Mouse (Mus musculus) forebrain, embryonic 15.5 days (tissue): Measurements from ENCODE around the gene Fbxo34. TPM values are rescaled to one million over a fixed set of nuclear protein-coding genes. Genes with fewer than 3 reads are reported as not detected.
"Not testable (repeated sequence)": the region's sequence is repeated elsewhere in the genome, so short reads cannot be mapped to it uniquely, and the experiment has no call there.

Source experiments
- ATAC-seq: fragments of 200-750 bp; cut with Nextera tagmentation; replicated peaks from 2 replicates; pipeline ENCODE4 v1.8.0; 2017; ENCODE audit warnings: mild to moderate bottlenecking, moderate TSS enrichment, moderate library complexity
- H3K27ac ChIP-seq: fragments of 300-500 bp; sonication (generic); replicated peaks from 2 replicates; pipeline ENCODE4 v1.5.1; 2015; ENCODE audit warnings: mild to moderate bottlenecking, inconsistent platforms
- H3K27me3 ChIP-seq: fragments of 300-500 bp; sonication (generic); 2 replicates; pipeline ENCODE4 v1.6.1; 2015; ENCODE audit warnings: inconsistent platforms
- H3K36me3 ChIP-seq: fragments of 300-500 bp; sonication (generic); 2 replicates; pipeline ENCODE4 v1.6.1; 2015; ENCODE audit warnings: mild to moderate bottlenecking, inconsistent platforms
- H3K4me1 ChIP-seq: fragments of 300-500 bp; sonication (generic); 2 replicates; pipeline ENCODE4 v1.6.1; 2015; ENCODE audit warnings: inconsistent platforms
- H3K4me2 ChIP-seq: fragments of 300-500 bp; sonication (generic); replicated peaks from 2 replicates; pipeline ENCODE4 v1.6.1; 2015; ENCODE audit warnings: mild to moderate bottlenecking, inconsistent platforms
- H3K4me3 ChIP-seq: fragments of 300-500 bp; sonication (generic); 2 replicates; pipeline ENCODE4 v1.5.1; 2015; ENCODE audit warnings: mild to moderate bottlenecking, inconsistent platforms
- H3K9ac ChIP-seq: fragments of 300-500 bp; sonication (generic); replicated peaks from 2 replicates; pipeline ENCODE4 v1.6.1; 2015; ENCODE audit warnings: mild to moderate bottlenecking, inconsistent platforms
- H3K9me3 ChIP-seq: fragments of 300-500 bp; sonication (generic); 2 replicates; pipeline ENCODE4 v1.6.1; 2016; ENCODE audit warnings: inconsistent platforms
- WGBS: fragments of 180-500 bp; shearing (Covaris S2); methylation state at CpG from one replicate; pipeline ENCODE4 v1.1.7; 2015; ENCODE audit warnings: mixed read lengths; 5-methylcytosine and 5-hydroxymethylcytosine counted together
- polyA plus RNA-seq: library from polyadenylated mRNA; unstranded; fragments of >200 nt; fragmentation: Nextera tagmentation; extraction: Ambion mirVana; gene quantifications from 2 replicates; pipeline ENCODE4 v1.2.1, GENCODE M21; 2015

The Fbxo34 gene
- 20.4 and 22.5 TPM in 2 replicates for polyA plus RNA-seq

DNA sequence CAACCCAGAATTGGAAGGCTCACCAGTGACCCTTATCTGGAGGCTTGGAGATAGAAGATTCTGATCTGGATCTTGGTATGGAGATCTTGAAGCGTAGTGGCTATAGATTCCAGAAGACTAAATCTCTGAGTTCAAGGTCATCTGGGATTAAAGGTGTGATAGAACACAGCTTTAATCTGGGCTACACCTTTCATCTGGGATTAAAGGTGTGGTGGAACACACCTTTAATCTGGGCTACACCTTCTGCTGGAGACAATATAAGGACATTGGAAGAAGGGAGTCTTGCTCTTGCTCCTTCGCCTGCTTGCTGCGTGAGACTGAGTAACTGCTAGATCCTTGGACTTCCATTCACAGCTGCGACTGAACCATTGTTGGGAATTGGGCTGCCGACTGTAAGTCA lies at the start of gene Fbxo34:
Fbxo34 (plus strand) TSS at position 301 of the 400 bp plus-strand sequence.
- H3K4me3 ChIP-seq, ATAC-seq, H3K4me1 ChIP-seq, H3K27ac ChIP-seq, H3K4me2 ChIP-seq, H3K9ac ChIP-seq, H3K36me3 ChIP-seq, H3K9me3 ChIP-seq, H3K27me3 ChIP-seq: not testable (repeated sequence)
- WGBS: 88% methylated on average over 3 of the region's 5 CpGs

DNA sequence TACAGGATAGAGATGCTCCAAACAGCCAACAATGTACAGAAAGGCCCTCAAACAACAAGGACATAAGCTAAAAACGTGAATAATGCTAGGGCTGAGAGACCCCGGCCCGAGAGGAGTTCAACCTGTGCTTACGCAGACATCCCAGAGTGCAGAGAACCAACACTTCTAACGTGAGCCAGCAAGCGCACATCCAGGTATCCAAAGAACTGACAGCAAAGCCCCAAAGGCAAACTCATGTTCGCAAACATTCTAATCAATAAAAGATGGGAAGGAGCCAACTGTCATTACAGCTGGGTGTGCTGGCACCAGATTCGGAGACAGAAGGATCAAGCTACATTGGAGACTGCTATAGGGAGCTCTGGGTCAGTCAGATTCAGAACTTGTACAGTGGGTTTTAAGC lies 47.5 kb upstream of the Fbxo34 start:
- Histone ChIP-seq H3K9me3 (no peaks in the 10 kb centered on the region), H3K9ac (no peak overlapping the region), H3K36me3 (peaks cover 19% of the 10 kb centered on the region), H3K4me1 (no peaks in the 10 kb centered on the region), H3K4me3 (no peak overlapping the region), H3K4me2 (no peak overlapping the region), H3K27me3 (no peaks in the 10 kb centered on the region), H3K27ac (no peak overlapping the region)
- ATAC-seq: no peak
- WGBS: 93% methylated on average over 8 of the region's 8 CpGs

DNA sequence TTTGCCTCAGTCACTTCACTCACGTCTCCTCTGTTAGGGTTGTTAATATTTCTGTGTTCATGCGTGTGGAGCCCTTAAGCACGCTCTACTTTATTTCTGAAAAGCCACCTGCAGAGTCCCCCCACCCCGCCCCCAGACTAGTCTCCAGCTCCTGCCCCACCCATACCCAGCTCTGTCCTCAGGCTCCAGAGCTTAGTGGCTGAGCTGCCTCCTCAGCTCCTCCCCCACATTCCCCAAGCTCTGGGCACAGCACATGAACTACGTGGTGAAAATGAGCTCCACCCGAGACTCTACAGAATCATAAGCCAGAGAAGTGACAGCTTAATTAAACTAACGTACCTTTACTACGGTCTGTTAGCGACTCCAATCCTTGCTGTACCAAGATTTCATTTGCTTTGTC lies 44.2 kb upstream of the Fbxo34 start:
- H3K4me1 ChIP-seq: no peaks in the 10 kb centered on the region
- WGBS: 84% methylated on average over 9 of the region's 9 CpGs
- H3K4me3 ChIP-seq: no peak overlapping the region
- H3K4me2 ChIP-seq: no peak overlapping the region
- H3K27ac ChIP-seq: no peak overlapping the region
- no peaks in the 10 kb centered on the region for H3K27me3 ChIP-seq
- H3K9ac ChIP-seq: no peak overlapping the region
- H3K9me3 ChIP-seq: no peaks in the 10 kb centered on the region
- ATAC-seq: no peak
- peaks cover 26% of the 10 kb centered on the region; the same call in 1 of the 2 replicates for H3K36me3 ChIP-seq

GRCm38 (mm10) chr14:47417346-47417745 lies 32.9 kb upstream of the Fbxo34 start:
- Histone ChIP-seq H3K4me3 (peak overlapping the region; percentile 49), H3K36me3 (no peaks in the 10 kb centered on the region; the same call in 1 of the 2 replicates), H3K9ac (peak overlapping the region; percentile 28; the same call in 1 of the 2 replicates), H3K27ac (no peak overlapping the region), H3K27me3 (no peaks in the 10 kb centered on the region), H3K4me2 (peak overlapping the region; percentile 68), H3K9me3 (no peaks in the 10 kb centered on the region), H3K4me1 (peaks cover 17% of the 10 kb centered on the region)
- WGBS: 39% methylated on average over 3 of the region's 3 CpGs
- no peak for ATAC-seq

DNA sequence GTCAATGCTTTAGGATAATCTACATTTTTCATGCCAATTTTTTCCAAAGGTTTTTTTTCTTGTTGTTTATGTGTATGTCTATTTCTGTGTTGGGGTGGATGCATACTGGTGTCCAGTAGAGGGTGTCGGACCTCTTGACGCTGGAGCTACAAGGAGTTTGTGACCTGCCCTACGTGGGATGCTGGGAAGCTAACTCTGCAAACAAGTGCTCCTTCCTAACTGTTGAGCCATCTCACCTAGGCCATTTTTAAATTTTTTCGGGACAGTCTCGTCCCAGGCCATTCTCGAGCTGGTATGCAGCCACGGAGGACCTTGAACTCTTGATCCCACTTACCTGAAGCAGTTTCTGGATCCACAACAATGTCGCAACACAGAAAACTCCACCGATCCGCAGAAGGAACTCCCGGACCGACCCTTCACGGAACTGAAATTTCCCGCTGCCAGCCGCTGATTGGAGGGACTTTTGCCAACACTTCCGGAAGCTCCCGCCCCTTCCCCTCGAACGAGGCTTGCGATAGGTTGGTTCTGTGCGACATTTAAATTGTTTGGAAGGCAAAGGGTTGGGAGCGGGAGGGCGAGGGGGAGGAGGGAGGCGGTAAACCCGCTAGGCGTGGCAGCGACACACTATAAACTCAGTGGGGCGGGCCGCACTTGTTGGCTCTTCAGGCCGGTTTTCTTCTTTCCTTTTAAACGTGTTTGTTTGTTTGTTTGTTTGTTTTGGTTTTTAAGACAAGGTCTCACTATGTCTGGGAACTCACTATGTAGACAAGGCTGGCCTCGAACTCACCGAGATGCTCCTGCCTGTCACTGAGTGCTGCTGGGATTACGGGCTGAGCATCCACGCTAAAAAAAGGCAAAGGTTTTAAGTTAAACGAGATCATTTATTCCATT lies 32.2 kb upstream of the Fbxo34 start, which contains the start of gene Dlgap5:
Dlgap5 (minus strand) TSS at position 633 of the 891 bp plus-strand sequence.
- Histone ChIP-seq H3K4me3 (peak within 1 kb of the TSS; percentile 49), H3K36me3 (no peaks in the 10 kb centered on the region; the same call in 1 of the 2 replicates), H3K9ac (peak within 1 kb of the TSS; percentile 32), H3K27me3 (no peaks in the 10 kb centered on the region), H3K4me1 (peaks cover 17% of the 10 kb centered on the region), H3K9me3 (no peaks in the 10 kb centered on the region), H3K4me2 (peak within 1 kb of the TSS; percentile 68), H3K27ac (no peak within 1 kb of the TSS)
- peak; percentile 98 for ATAC-seq
- WGBS: 3% methylated on average over 36 of the region's 36 CpGs

- 51% methylated on average over 5 of the region's 5 CpGs for WGBS
- H3K9ac ChIP-seq: peak overlapping the region; percentile 32; the same call in 1 of the 2 replicates
- no peaks in the 10 kb centered on the region for H3K9me3 ChIP-seq
- peak overlapping the region; percentile 49 for H3K4me3 ChIP-seq
- H3K4me2 ChIP-seq: peak overlapping the region; percentile 68
- peaks cover 17% of the 10 kb centered on the region for H3K4me1 ChIP-seq
- H3K27ac ChIP-seq: no peak overlapping the region
- ATAC-seq: no peak
- H3K27me3 ChIP-seq: no peaks in the 10 kb centered on the region
- no peaks in the 10 kb centered on the region; the same call in 1 of the 2 replicates for H3K36me3 ChIP-seq
Observed at GRCm38 (mm10) chr14:47418666-47418991, 31.6 kb upstream of the Fbxo34 start.

- H3K27me3 ChIP-seq: no peaks in the 10 kb centered on the region
- H3K4me3 ChIP-seq: no peak overlapping the region
- peaks cover 17% of the 10 kb centered on the region for H3K4me1 ChIP-seq
- no peak overlapping the region for H3K27ac ChIP-seq
- ATAC-seq: no peak
- no peak overlapping the region for H3K9ac ChIP-seq
- H3K9me3 ChIP-seq: no peaks in the 10 kb centered on the region
- no peak overlapping the region for H3K4me2 ChIP-seq
- WGBS: 92% methylated on average over 9 of the region's 9 CpGs
- no peaks in the 10 kb centered on the region; the same call in 1 of the 2 replicates for H3K36me3 ChIP-seq
Observed at GRCm38 (mm10) chr14:47419034-47419625, 31.1 kb upstream of the Fbxo34 start.

DNA sequence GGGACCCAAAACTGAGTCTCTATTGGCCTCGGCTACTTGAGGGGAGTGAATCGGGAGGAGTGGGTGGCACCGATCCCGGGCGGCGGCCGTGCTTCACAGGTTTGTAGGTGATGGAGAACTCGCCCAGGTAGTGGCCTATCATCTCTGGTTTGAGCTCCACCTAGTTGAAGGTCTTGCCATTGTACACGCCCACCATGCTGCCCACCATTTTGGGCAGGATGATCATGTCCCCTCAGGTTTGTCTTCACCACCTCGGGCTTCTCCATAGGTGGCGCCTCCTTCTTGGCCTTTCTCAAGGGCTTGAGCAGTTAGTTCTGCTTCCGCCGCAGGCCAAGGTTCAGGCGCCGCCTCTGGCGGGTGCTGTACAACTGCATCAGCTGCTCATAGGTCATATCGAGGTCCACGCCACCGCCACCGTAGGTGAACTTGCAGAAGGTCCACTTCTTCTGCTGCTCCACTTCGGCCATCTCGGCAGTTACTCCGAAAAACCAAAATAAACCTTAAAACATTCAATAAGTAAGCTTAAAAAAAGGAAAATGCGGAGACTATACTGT lies 30.4 kb upstream of the Fbxo34 start:
- Histone ChIP-seq H3K36me3 (no peaks in the 10 kb centered on the region), H3K27me3 (no peaks in the 10 kb centered on the region), H3K27ac (no peak overlapping the region), H3K4me1 (peaks cover 17% of the 10 kb centered on the region), H3K9me3 (no peaks in the 10 kb centered on the region), H3K4me3 (no peak overlapping the region), H3K4me2 (no peak overlapping the region), H3K9ac (no peak overlapping the region)
- no peak for ATAC-seq
- WGBS: 94% methylated on average over 24 of the region's 24 CpGs

DNA sequence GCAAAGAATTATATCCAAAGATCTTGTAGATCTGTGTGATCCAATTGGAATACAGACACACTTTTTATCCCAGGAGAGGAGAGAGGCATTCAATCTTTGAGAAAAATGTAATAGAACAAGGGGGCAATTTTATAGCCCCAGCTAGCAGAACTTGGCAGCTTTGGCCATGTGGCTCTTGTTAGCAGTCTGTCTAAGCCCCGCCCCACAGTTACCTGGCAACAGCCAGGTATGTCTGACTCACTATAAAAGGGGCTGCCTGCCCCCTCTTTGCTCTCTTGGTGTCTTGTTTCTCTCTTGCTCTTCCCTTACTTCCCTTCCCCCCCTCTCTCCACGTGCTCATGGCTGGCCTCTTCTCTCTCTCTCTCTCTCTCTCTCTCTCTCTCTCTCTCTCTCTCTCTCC lies 28.6 kb upstream of the Fbxo34 start:
- 55% methylated on average over 2 of the region's 2 CpGs for WGBS
- ATAC-seq: no peak
- Histone ChIP-seq H3K27me3 (no peaks in the 10 kb centered on the region), H3K4me3 (no peak overlapping the region), H3K27ac (no peak overlapping the region), H3K36me3 (no peaks in the 10 kb centered on the region), H3K9me3 (no peaks in the 10 kb centered on the region), H3K4me1 (peaks cover 17% of the 10 kb centered on the region), H3K4me2 (no peak overlapping the region), H3K9ac (no peak overlapping the region)

GRCm38 (mm10) chr14:47422466-47422865 lies 27.8 kb upstream of the Fbxo34 start:
- no peak overlapping the region for H3K4me3 ChIP-seq
- no peak for ATAC-seq
- no peaks in the 10 kb centered on the region for H3K27me3 ChIP-seq
- H3K4me1 ChIP-seq: peaks cover 9% of the 10 kb centered on the region
- H3K36me3 ChIP-seq: no peaks in the 10 kb centered on the region
- no peaks in the 10 kb centered on the region for H3K9me3 ChIP-seq
- WGBS: 75% methylated on average over 4 of the region's 4 CpGs
- H3K27ac ChIP-seq: no peak overlapping the region
- H3K9ac ChIP-seq: no peak overlapping the region
- H3K4me2 ChIP-seq: no peak overlapping the region

DNA sequence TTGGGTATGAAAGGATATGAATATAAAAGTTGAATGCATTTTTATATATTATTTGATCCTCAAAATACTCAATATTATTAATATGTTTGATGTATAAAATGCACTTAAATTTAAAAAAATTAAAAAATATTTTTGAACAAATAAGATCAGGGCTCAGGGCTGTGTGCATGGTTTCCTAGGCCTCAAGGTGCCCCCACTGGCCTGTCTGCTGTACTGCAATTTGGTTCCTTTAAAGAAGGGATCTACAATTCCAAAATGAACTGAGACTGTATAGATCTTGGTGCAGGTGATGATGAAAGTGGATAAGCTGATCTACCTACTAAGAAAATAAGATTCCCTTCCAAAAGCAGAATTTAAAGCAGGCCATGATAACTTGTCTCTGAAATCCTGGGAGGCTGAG lies 17.2 kb upstream of the Fbxo34 start:
- Histone ChIP-seq H3K4me3 (no peak overlapping the region), H3K4me2 (no peak overlapping the region), H3K27me3 (no peaks in the 10 kb centered on the region), H3K9me3 (no peaks in the 10 kb centered on the region), H3K36me3 (no peaks in the 10 kb centered on the region), H3K4me1 (no peaks in the 10 kb centered on the region), H3K9ac (no peak overlapping the region), H3K27ac (no peak overlapping the region)
- ATAC-seq: no peak

DNA sequence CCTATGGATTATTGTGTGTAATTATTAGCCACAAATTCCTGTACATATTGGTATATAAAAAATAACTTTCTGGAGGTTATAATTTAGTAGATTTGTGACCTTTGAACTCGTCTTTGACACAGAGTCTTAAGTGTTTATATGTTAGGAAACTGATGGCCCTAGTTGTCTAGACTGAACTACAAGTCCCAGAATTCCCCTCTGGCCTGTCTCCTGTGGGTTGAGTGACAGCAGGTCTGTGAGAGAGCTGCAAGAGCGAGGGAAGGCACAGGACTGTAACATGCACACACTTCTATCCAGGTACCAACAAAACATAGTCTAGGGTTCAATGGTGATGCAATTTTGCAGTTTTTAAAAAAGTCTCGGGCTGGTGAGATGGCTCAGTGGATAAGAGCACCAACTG lies 11.3 kb upstream of the Fbxo34 start:
- WGBS: 62% methylated on average over 3 of the region's 3 CpGs
- ATAC-seq: no peak
- H3K36me3 ChIP-seq: no peaks in the 10 kb centered on the region
- no peak overlapping the region for H3K9ac ChIP-seq
- no peak overlapping the region for H3K4me2 ChIP-seq
- no peak overlapping the region for H3K27ac ChIP-seq
- 0 out of 2 replicates have a peak, but pooled peaks cover 7% of the 10 kb centered on the region for H3K9me3 ChIP-seq
- H3K4me3 ChIP-seq: no peak overlapping the region
- no peaks in the 10 kb centered on the region for H3K4me1 ChIP-seq
- H3K27me3 ChIP-seq: no peaks in the 10 kb centered on the region
